Mouse (Mus musculus) MEL (cell line): ENCODE measurements around the gene Fgr. TPM values are rescaled to one million over a fixed set of nuclear protein-coding genes. Genes with fewer than 3 reads are reported as not detected.

ENCODE experiments used
- DNase-seq: peaks from one replicate; pipeline ENCODE4 v3.0.0; 2011; ENCODE audit warnings: low read depth, low spot score
- H3K27ac ChIP-seq: 2 replicates; pipeline ENCODE4 v1.5.1; 2012; ENCODE audit warnings: low read depth, mild to moderate bottlenecking, control low read depth, low read length, moderate library complexity; ENCODE audit not compliant: control insufficient read depth
- H3K27me3 ChIP-seq, 2 experiments: fragments of 150-350 bp in 1 of 2; sonication (generic) in 1 of 2; 2 replicates each; pipeline ENCODE4 v1.6.1; 2012; ENCODE audit warnings: low read length in 2 of 2, mild to moderate bottlenecking in 2 of 2, improper control_type of control experiment in 1 of 2, moderate library complexity in 1 of 2; ENCODE audit not compliant: insufficient read depth in 2 of 2, control insufficient read depth in 1 of 2
- H3K36me3 ChIP-seq, 2 experiments: 2 replicates each; pipeline ENCODE4 v1.6.1; 2012 to 2014; ENCODE audit warnings: low read length in 2 of 2, improper control_type of control experiment in 1 of 2, inconsistent platforms in 1 of 2, mild to moderate bottlenecking in 1 of 2; ENCODE audit not compliant: insufficient read depth in 2 of 2, control insufficient read depth in 1 of 2
- H3K4me1 ChIP-seq, 2 experiments: fragments of 150-350 bp in 1 of 2; sonication (generic) in 1 of 2; 2 replicates each; pipeline ENCODE4 v1.6.1; 2012; ENCODE audit warnings: low read length in 2 of 2, improper control_type of control experiment in 1 of 2, mild to moderate bottlenecking in 1 of 2; ENCODE audit not compliant: insufficient read depth in 2 of 2, control insufficient read depth in 1 of 2
- H3K4me3 ChIP-seq, 2 experiments: fragments of 150-350 bp in 1 of 2; sonication (generic) in 1 of 2; 2 replicates each; pipeline ENCODE4 v1.5.1; 2012; ENCODE audit warnings: low read depth in 2 of 2, low read length in 2 of 2, mild to moderate bottlenecking in 2 of 2, moderate library complexity in 2 of 2, control low read depth in 1 of 2, improper control_type of control experiment in 1 of 2; ENCODE audit not compliant: control insufficient read depth in 1 of 2, insufficient read depth in 1 of 2
- H3K79me2 ChIP-seq: 2 replicates; pipeline ENCODE4 v1.6.1; 2012; ENCODE audit warnings: mild to moderate bottlenecking, low read length, moderate library complexity; ENCODE audit not compliant: control insufficient read depth, poor library complexity, insufficient read depth
- H3K9ac ChIP-seq: 2 replicates; pipeline ENCODE4 v1.6.1; 2012; ENCODE audit warnings: low read depth, mild to moderate bottlenecking, control low read depth, low read length, moderate library complexity; ENCODE audit not compliant: control insufficient read depth, poor library complexity, severe bottlenecking
- H3K9me3 ChIP-seq: fragments of 150-350 bp; sonication (generic); replicated peaks from 2 replicates; pipeline ENCODE4 v1.6.1; 2012; ENCODE audit warnings: mild to moderate bottlenecking, low read length, improper control_type of control experiment, moderate library complexity; ENCODE audit not compliant: insufficient read depth
- CHD1 ChIP-seq: IDR thresholded peaks from 2 replicates; pipeline ENCODE4 v1.6.1; 2012; ENCODE audit warnings: low read depth, mild to moderate bottlenecking, inconsistent platforms, low read length, improper control_type of control experiment
- CHD2 ChIP-seq: IDR thresholded peaks from 2 replicates; pipeline ENCODE4 v1.6.1; 2011; ENCODE audit warnings: low read length, improper control_type of control experiment
- CTCF ChIP-seq, 3 experiments: IDR thresholded peaks in 2 of 3; conservative IDR thresholded peaks in 1 of 3; 2 replicates each; pipeline ENCODE4 v1.5.1; 2011 to 2012; ENCODE audit warnings: low read length in 3 of 3, low read depth in 2 of 3, mild to moderate bottlenecking in 2 of 3, improper control_type of control experiment in 1 of 3, inconsistent platforms in 1 of 3, mixed read lengths in 1 of 3, moderate library complexity in 1 of 3; ENCODE audit not compliant: control insufficient read depth in 1 of 3, insufficient read depth in 1 of 3, poor library complexity in 1 of 3, severe bottlenecking in 1 of 3
- JUND ChIP-seq: IDR thresholded peaks from 2 replicates; pipeline ENCODE4 v1.6.1; 2011; ENCODE audit warnings: low read depth, mild to moderate bottlenecking, improper control_type of control experiment, low read length
- MYB ChIP-seq: IDR thresholded peaks from 2 replicates; pipeline ENCODE4 v1.6.1; 2011; ENCODE audit warnings: mild to moderate bottlenecking, low read depth, low read length, improper control_type of control experiment
- POLR2AphosphoS2 ChIP-seq: IDR thresholded peaks from 2 replicates; pipeline ENCODE4 v1.6.1; 2011; ENCODE audit warnings: low read length, improper control_type of control experiment
- SIN3A ChIP-seq: IDR thresholded peaks from 2 replicates; pipeline ENCODE4 v1.6.1; 2012; ENCODE audit warnings: low read length, improper control_type of control experiment, inconsistent platforms
- SMC3 ChIP-seq: IDR thresholded peaks from 2 replicates; pipeline ENCODE4 v1.6.1; 2011; ENCODE audit warnings: low read depth, low read length, improper control_type of control experiment
- TCF12 ChIP-seq: IDR thresholded peaks from 2 replicates; pipeline ENCODE4 v1.6.1; 2014; ENCODE audit warnings: low read depth, mild to moderate bottlenecking, inconsistent platforms, low read length, improper control_type of control experiment, moderate library complexity
- UBTF ChIP-seq: IDR thresholded peaks from 2 replicates; pipeline ENCODE4 v1.6.1; 2012; ENCODE audit warnings: low read depth, mild to moderate bottlenecking, inconsistent platforms, low read length, improper control_type of control experiment, moderate library complexity, borderline replicate concordance; ENCODE audit not compliant: insufficient read depth
- ZC3H11A ChIP-seq: IDR thresholded peaks from 2 replicates; pipeline ENCODE4 v1.6.1; 2012; ENCODE audit warnings: low read depth, mild to moderate bottlenecking, inconsistent platforms, low read length, improper control_type of control experiment
- ZMIZ1 ChIP-seq: IDR thresholded peaks from 2 replicates; pipeline ENCODE4 v1.6.1; 2012; ENCODE audit warnings: low read depth, mild to moderate bottlenecking, inconsistent platforms, low read length, improper control_type of control experiment, moderate library complexity
- polyA plus RNA-seq, 2 experiments: library from polyadenylated mRNA; stranded (reverse) in 1 of 2; unstranded in 1 of 2; fragments of >175 nt in 1 of 2; fragments of >200 nt in 1 of 2; gene quantifications; 2 replicates each; pipeline versions ENCODE4 v1.2.1 to v1.2.4; 2012; ENCODE audit warnings: low replicate concordance in 2 of 2, low read depth in 1 of 2; ENCODE audit not compliant: insufficient read length in 2 of 2, insufficient read depth in 1 of 2, missing spikeins in 1 of 2
- total RNA-seq: library from RNA; depleted of rRNA; stranded (reverse); fragments of 300-350 nt; gene quantifications from 2 replicates; pipeline ENCODE4 v1.2.3, GENCODE M21; 2012

Fgr gene
- total and polyA plus RNA-seq, 3 experiments = not detected

DNA sequence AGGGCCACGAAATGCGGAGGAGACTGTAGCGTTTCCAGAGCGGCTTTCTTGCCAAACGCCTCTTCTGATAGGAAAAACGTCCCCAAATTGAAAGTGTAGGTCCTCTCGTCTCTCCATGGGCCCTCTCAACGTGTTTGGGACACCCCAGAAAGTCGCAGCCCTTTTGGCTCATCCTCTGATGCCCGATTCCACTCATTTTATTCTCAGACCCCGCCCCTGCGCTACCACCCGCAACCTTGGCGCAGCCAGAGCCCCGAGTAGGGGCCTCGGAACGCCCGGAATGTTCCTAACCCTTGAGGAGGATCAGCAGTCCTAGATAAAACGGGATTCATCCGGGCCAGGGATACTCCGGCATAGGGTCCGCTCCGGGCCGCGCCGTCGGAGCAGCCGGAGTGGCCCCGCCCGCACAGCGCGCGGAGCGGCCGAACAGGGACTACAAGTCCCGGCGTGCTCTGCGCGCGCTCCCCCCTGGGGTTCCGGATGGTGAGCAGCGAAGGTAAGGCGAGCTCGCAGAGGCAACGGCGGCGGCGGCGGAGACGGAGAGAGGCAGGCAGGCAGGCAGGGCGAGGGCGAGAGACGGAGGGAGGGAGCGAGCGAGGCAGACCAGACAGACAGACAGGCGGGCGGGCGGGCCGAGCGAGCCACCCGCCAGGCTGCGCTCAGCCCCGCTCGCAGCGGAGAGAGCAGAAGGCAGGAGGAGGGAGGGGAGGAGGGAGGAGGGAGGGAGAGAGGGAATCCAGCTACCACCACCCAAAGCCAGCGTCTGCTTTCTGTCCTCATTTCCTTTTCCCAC is 37.3 kb downstream of the Fgr start, which contains the start of gene Ahdc1 (continued):
- TF ChIP-seq CHD1 (no peak), JUND (no peak), SIN3A (peak; percentile 53), TCF12 (peak; percentile 50; the same call in 1 of the 2 replicates), SMC3 (peak; percentile 10; the same call in 1 of the 2 replicates), ZMIZ1 (peak; percentile 37; the same call in 1 of the 2 replicates)

DNA sequence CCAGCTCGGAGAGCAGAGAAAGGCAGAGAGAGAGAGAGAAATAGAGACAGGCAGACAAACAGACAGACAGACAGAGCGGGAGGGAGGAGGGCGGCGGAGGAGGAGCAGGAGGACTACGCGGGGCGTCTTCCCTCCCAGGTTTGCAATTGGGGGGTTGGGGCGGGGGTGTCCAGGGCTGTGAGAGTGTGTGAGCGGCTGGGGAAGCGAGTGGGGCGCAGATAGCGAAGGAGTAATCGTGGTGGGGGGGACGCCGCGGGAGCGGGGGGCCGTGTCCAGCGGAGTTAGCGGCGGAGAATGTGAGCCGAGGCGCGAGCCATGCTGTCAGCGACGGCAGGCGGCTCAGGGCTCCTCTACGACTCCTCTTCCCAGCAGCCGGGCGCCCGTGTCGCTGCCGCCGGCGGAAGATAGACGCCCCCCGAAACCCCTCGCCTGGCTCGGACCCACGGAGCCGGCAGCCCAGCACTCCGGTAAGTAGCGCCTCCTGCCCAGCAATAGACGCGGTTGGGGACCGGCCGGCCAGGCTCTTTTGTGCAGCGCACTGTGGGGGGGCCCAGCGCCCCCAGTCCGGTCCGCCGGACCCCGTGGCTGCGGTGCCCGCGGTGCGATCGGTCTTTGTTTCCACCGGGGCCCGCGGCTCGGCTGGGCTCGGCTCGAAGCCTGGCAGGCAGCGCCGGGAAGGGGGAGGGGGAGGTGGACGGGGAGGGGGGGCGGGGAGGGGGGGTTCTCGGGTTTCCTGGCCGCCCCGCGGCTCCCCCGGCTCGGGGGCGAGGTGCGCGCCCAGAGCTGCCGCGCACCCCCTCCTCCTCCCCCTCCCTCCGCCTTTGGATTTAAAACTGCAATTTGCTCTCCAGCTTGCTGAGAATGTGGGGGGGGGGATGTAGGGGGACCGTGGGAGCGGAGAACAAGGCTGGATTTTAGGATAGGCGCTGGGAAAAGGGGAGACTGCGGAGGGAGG is 38.2 kb downstream of the Fgr start:
- Histone ChIP-seq H3K79me2 (no peaks in the 10 kb centered on the region; the same call in 1 of the 2 replicates), H3K9ac (peak overlapping the region; percentile 73), H3K36me3 (peaks cover 0 to 3% of the 10 kb centered on the region in 2 experiments; a peak in 2 of 4 replicates), H3K4me3 (peak overlapping the region; percentile 78 to 85), H3K27ac (peak overlapping the region; percentile 52), H3K9me3 (no peaks in the 10 kb centered on the region), H3K4me1 (peaks cover 8 to 18% of the 10 kb centered on the region in 2 experiments; a peak in 3 of 4 replicates), H3K27me3 (no peaks in the 10 kb centered on the region)
- TF ChIP-seq CHD2 (no peak), ZC3H11A (no peak), CTCF (IDR thresholded peaks at IDR 0.05 in 2 of 3, conservative IDR thresholded peaks at IDR 0.05 in 1 of 3; ENCODE audit: control insufficient read depth in 1 of 3, insufficient read depth in 1 of 3, low read depth in 2 of 3, low read length in 3 of 3, poor library complexity in 1 of 3, severe bottlenecking in 1 of 3) (0 out of 6 replicates have a peak, but pooled peaks of 1 of the 3 experiments have one; percentile 0), UBTF (0 out of 2 replicates have a peak, but pooled peaks have one; percentile 32), MYB (no peak)
- DNase-seq = no peak

DNA sequence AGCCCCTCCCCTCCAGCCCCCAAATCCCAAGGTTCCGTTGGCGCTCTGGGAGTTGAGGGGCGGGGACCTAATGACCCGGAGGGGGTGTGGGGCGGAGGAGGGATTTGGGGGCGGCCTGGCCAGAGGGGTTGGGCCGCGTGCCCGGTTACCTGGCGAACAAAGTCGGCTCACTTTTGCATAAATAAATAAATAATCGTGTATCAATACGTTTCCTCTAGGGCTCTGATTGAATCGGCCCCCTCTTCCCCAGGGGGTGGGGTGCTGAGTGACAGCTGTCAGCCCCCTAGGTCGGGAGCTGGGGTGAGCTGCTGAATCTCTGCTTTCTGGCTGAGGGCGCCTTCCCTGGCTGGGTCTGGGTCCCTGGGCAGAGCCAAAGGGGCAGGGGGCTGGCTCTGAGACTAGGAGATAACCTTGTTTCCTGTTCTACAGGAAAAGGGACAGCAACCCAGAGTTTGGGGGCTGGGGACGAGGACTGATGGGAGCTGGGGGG is 38.9 kb downstream of the Fgr start:
- H3K9me3 ChIP-seq = no peaks in the 10 kb centered on the region
- no peak overlapping the region for H3K27ac ChIP-seq
- no peaks in the 10 kb centered on the region; the same call in 1 of the 2 replicates for H3K79me2 ChIP-seq
- TF ChIP-seq POLR2AphosphoS2 = no peak
- H3K4me1 ChIP-seq = peaks cover 8 to 14% of the 10 kb centered on the region in 2 experiments; a peak in 3 of 4 replicates
- peaks cover 0 to 6% of the 10 kb centered on the region in 2 experiments; a peak in 2 of 4 replicates for H3K36me3 ChIP-seq
- no peaks in the 10 kb centered on the region for H3K27me3 ChIP-seq
- H3K9ac ChIP-seq = no peak overlapping the region
- no peak overlapping the region for H3K4me3 ChIP-seq
- no peak for DNase-seq
